Mouse (Mus musculus): ENCODE data around the gene Tmem175.

- TF ChIP-seq POLR2A (IDR thresholded peaks at IDR 0.05; ENCODE audit: insufficient read depth, low read depth, low read length), result no peak
- peak; percentile 62 for TF ChIP-seq CTCF (IDR thresholded peaks at IDR 0.05)
- no peak for TF ChIP-seq EP300 (IDR thresholded peaks at IDR 0.05; ENCODE audit: insufficient read depth, low read depth, low read length)
Observed at GRCm38 (mm10) chr5:108692271-108692670, 62.7 kb downstream of the Tmem175 start, which contains the start of gene Fgfrl1.

Data from heart, adult 2 months (tissue).